Mouse (Mus musculus): ENCODE results near the gene Rcsd1. TPM values are rescaled to one million over a fixed set of nuclear protein-coding genes. Genes with fewer than 3 reads are reported as not detected.

Rcsd1 gene
- polyA plus RNA-seq, 1 experiment, result 40.9 TPM

- DNase-seq, result peak; percentile 61
- WGBS, result 1% methylated on average over 16 of the region's 16 CpGs
Measured at GRCm38 (mm10) chr1:165642780-165643311, 66.7 kb downstream of the Rcsd1 start.

GRCm38 (mm10) chr1:165641786-165642771 lies 67.5 kb downstream of the Rcsd1 start:
- Histone ChIP-seq H3K4me3 (replicated peaks; ENCODE audit: extremely low read depth, low read depth, low read length) (peak overlapping the region; percentile 93), H3K4me1 (ENCODE audit: control insufficient read depth, insufficient read depth, low read length) (no peaks in the 10 kb centered on the region)
- peak; percentile 96 for DNase-seq
- TF ChIP-seq CTCF (IDR thresholded peaks at IDR 0.05; ENCODE audit: insufficient read depth, low read length), result no peak
- peak; percentile 54; the same call in 1 of the 2 replicates for TF ChIP-seq POLR2A (IDR thresholded peaks at IDR 0.05; ENCODE audit: borderline replicate concordance, extremely low read depth, low read depth, low read length)
- WGBS, result under 1% methylated on average over 75 of the region's 75 CpGs

More at GRCm38 (mm10) chr1:165642780-165643311, 66.7 kb downstream of the Rcsd1 start:
- Histone ChIP-seq H3K4me1 (ENCODE audit: control insufficient read depth, insufficient read depth, low read length) (no peaks in the 10 kb centered on the region), H3K4me3 (replicated peaks; ENCODE audit: extremely low read depth, low read depth, low read length) (peak overlapping the region; percentile 93)
- TF ChIP-seq CTCF (IDR thresholded peaks at IDR 0.05; ENCODE audit: insufficient read depth, low read length) (no peak), POLR2A (IDR thresholded peaks at IDR 0.05; ENCODE audit: borderline replicate concordance, extremely low read depth, low read depth, low read length) (no peak)

GRCm38 (mm10) chr1:165641271-165641771 lies 68.2 kb downstream of the Rcsd1 start:
- Histone ChIP-seq H3K4me1 (ENCODE audit: control insufficient read depth, insufficient read depth, low read length) (no peaks in the 10 kb centered on the region), H3K4me3 (replicated peaks; ENCODE audit: extremely low read depth, low read depth, low read length) (peak overlapping the region; percentile 93)
- 4% methylated on average over 16 of the region's 16 CpGs for WGBS
- DNase-seq, result peak; percentile 71
- 0 out of 2 replicates have a peak, but pooled peaks have one; percentile 14 for TF ChIP-seq CTCF (IDR thresholded peaks at IDR 0.05; ENCODE audit: insufficient read depth, low read length)
- TF ChIP-seq POLR2A (IDR thresholded peaks at IDR 0.05; ENCODE audit: borderline replicate concordance, extremely low read depth, low read depth, low read length), result no peak

DNA sequence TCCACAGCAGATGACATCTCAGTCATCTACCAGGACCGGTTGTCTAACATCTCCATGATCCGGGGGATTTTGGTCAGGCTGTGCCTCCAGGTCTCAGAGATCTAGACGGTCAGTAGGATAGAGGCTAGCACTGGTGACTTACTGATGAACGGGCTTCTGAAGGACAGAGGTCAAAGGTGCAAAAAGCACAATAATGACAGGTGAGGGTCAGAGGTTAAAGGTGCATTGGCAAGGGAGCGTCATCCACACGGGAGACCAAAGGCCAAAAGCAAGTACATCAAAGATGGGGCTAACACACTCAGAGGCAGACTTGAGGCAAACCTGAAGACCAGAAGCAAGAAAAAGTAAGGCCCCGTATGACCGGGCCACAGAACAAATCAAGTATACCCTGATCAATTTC lies 73.3 kb downstream of the Rcsd1 start:
- TF ChIP-seq CTCF (IDR thresholded peaks at IDR 0.05; ENCODE audit: insufficient read depth, low read length) (no peak), POLR2A (IDR thresholded peaks at IDR 0.05; ENCODE audit: borderline replicate concordance, extremely low read depth, low read depth, low read length) (no peak)
- 84% methylated on average over 8 of the region's 8 CpGs for WGBS
- Histone ChIP-seq H3K4me1 (ENCODE audit: control insufficient read depth, insufficient read depth, low read length) (peaks cover 4% of the 10 kb centered on the region; the same call in 1 of the 2 replicates), H3K4me3 (replicated peaks; ENCODE audit: extremely low read depth, low read depth, low read length) (no peak overlapping the region)
- DNase-seq, result no peak

DNA sequence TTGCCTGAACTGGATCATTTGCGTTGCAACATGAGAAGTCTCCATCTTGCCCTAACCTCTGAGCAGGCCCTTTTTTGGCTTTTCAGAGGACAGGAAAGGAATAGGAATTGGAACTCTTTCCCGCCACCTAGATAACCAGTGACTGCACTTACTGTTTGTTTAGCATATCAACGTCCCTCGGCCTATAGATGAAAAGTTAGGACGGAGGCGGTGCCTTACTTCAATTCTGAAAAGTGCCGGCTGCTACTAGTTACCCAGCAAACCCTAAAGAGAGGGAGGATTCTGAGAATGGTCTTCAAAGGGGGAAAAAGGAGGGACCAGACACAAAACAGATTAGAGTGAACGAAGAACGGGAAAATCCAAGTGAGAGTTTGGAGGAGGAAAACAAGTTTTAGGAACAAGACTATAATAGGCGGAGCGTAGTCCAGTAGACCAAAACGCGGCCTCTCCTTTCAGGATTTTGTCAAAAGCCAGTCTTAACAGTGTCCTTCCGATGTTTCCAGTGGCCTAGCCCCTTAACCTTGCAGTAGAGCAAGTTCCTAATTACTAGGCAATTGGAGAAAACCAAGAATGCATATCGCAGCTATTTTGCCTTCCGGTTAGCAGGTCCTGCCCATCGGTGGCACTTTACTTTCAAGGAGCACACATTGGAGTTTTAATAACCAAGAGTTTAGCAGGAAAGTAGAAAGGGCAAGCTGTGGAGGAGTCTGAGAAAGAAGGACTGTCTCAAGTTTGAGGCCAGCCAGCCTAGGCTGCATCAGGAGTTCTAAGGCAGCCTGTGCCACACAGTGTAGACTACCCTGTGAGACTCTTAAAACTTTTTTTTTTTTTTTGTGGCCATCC lies 74.3 kb downstream of the Rcsd1 start:
- TF ChIP-seq POLR2A (IDR thresholded peaks at IDR 0.05; ENCODE audit: borderline replicate concordance, extremely low read depth, low read depth, low read length) (no peak), CTCF (IDR thresholded peaks at IDR 0.05; ENCODE audit: insufficient read depth, low read length) (no peak)
- 54% methylated on average over 17 of the region's 17 CpGs for WGBS
- peaks cover 4% of the 10 kb centered on the region; the same call in 1 of the 2 replicates for H3K4me1 ChIP-seq (ENCODE audit: control insufficient read depth, insufficient read depth, low read length)
- DNase-seq, result no peak
- peak overlapping the region; percentile 30 for H3K4me3 ChIP-seq (replicated peaks; ENCODE audit: extremely low read depth, low read depth, low read length)

GRCm38 (mm10) chr1:165634151-165634884 lies 75.2 kb downstream of the Rcsd1 start, which contains the start of gene Mpzl1:
TSS of gene Mpzl1 (minus strand) at chr1:165634538.
- Histone ChIP-seq H3K4me3 (replicated peaks; ENCODE audit: extremely low read depth, low read depth, low read length) (peak within 1 kb of the TSS; percentile 67), H3K4me1 (ENCODE audit: control insufficient read depth, insufficient read depth, low read length) (peaks cover 11% of the 10 kb centered on the region; the same call in 1 of the 2 replicates)
- WGBS, result under 1% methylated on average over 67 of the region's 73 CpGs
- peak; percentile 82 for TF ChIP-seq POLR2A (IDR thresholded peaks at IDR 0.05; ENCODE audit: borderline replicate concordance, extremely low read depth, low read depth, low read length)
- no peak for TF ChIP-seq CTCF (IDR thresholded peaks at IDR 0.05; ENCODE audit: insufficient read depth, low read length)
- DNase-seq, result peak; percentile 99

- H3K4me3 ChIP-seq (replicated peaks; ENCODE audit: extremely low read depth, low read depth, low read length), result no peak overlapping the region
- TF ChIP-seq POLR2A (IDR thresholded peaks at IDR 0.05; ENCODE audit: borderline replicate concordance, extremely low read depth, low read depth, low read length), result no peak
- TF ChIP-seq CTCF (IDR thresholded peaks at IDR 0.05; ENCODE audit: insufficient read depth, low read length), result no peak
- peaks cover 11% of the 10 kb centered on the region; the same call in 1 of the 2 replicates for H3K4me1 ChIP-seq (ENCODE audit: control insufficient read depth, insufficient read depth, low read length)
- WGBS, result 15% methylated on average over 12 of the region's 12 CpGs
- no peak for DNase-seq
Measured at GRCm38 (mm10) chr1:165633345-165633744, 76.2 kb downstream of the Rcsd1 start.

DNA sequence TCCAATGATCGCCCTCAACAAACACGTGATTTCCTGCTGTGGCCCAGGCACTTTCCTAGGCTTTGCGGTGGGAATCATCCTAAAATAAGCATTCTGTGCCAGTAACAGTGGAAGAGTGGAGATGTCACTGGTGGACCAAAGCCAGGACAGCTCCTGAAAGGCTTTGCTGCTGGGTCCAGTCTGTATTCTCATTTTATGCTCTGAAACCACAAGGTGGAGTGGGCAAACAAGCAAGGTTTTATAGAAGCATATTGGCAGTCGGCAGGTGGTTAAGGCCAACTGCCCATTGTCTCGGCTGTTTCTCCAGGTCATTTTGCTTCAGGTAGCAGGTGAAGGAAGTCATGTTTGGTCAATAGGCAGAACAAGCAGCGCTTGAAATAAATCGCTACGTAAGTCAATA lies 78.4 kb downstream of the Rcsd1 start:
- H3K4me1 ChIP-seq (ENCODE audit: control insufficient read depth, insufficient read depth, low read length), result peaks cover 13% of the 10 kb centered on the region
- TF ChIP-seq CTCF (IDR thresholded peaks at IDR 0.05; ENCODE audit: insufficient read depth, low read length), result no peak
- no peak for TF ChIP-seq POLR2A (IDR thresholded peaks at IDR 0.05; ENCODE audit: borderline replicate concordance, extremely low read depth, low read depth, low read length)
- 53% methylated on average over 8 of the region's 8 CpGs for WGBS

More for the DNA sequence above, 78.4 kb downstream of the Rcsd1 start:
- no peak for DNase-seq
- H3K4me3 ChIP-seq (replicated peaks; ENCODE audit: extremely low read depth, low read depth, low read length), result no peak overlapping the region

All from lung, adult 2 months (tissue).